Mouse (Mus musculus): ENCODE measurements at regions not wholly inside any gene's neighbourhood (a gene's known extent, or its start where the extent isn't known, plus 50 kb on each side); places are given as distances from the start of the nearest gene placed in this dataset.

GRCm38 (mm10) chr5:91695632-91696031 is 178.2 kb downstream of the Parm1 start:
- no peak for DNase-seq (ENCODE audit: low spot score)

GRCm38 (mm10) chr5:91693277-91693676 is 175.9 kb downstream of the Parm1 start:
- DNase-seq (ENCODE audit: low spot score): no peak

DNA sequence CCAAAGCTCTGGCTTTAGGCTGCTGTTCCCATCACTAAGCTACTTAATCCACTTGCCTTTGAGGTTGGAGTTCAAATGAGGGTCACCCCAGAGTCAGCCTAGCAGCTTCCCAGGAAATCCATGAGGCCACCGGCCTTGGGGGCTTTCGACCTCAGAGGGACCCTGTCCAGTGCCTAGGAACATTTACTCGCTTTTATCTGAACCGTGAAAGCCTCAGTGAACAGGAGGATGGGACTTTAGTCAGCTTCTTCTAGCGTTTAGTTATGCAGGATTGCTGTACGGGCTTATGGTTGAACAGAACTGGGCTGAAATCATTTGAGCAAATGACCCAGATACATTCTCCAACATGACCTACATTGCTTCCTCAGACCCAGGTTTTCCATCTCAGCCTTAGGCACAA is 174.9 kb downstream of the Parm1 start:
- no peak for DNase-seq (ENCODE audit: low spot score)

GRCm38 (mm10) chr5:91678727-91679126 is 161.3 kb downstream of the Parm1 start:
- no peak for DNase-seq (ENCODE audit: low spot score)
